Mouse (Mus musculus) embryo, embryonic 10 days (tissue): ENCODE measurements around the gene Tdgf1.
A peak's percentile ranks its signal among the peaks of the same experiment; 100 is the strongest.

Experiments used
- DNase-seq: peaks from one replicate; pipeline ENCODE4 v3.0.0-alpha.2; 2015; ENCODE audit warnings: low spot score

Tdgf1 gene

GRCm38 (mm10) chr9:110914631-110915236 lies 31.2 kb downstream of the Tdgf1 start:
- no peak for DNase-seq

- DNase-seq, result no peak
These were observed 36.5 kb downstream of the Tdgf1 start for GRCm38 (mm10) chr9:110909371-110909967.

- no peak for DNase-seq
These were observed 37.3 kb downstream of the Tdgf1 start for GRCm38 (mm10) chr9:110908631-110909016.

- no peak for DNase-seq
These were observed 37.9 kb downstream of the Tdgf1 start for GRCm38 (mm10) chr9:110907838-110908630.

GRCm38 (mm10) chr9:110907201-110907837 lies 38.6 kb downstream of the Tdgf1 start:
- no peak for DNase-seq

- DNase-seq, result no peak
These were observed 43.7 kb downstream of the Tdgf1 start for GRCm38 (mm10) chr9:110902271-110902670.

GRCm38 (mm10) chr9:110901204-110901603 lies 44.8 kb downstream of the Tdgf1 start:
- no peak for DNase-seq

GRCm38 (mm10) chr9:110899451-110900008 lies 46.4 kb downstream of the Tdgf1 start:
- no peak for DNase-seq

GRCm38 (mm10) chr9:110896595-110896994 lies 49.4 kb downstream of the Tdgf1 start:
- DNase-seq, result peak; percentile 71

- DNase-seq, result no peak
These were observed 50.0 kb downstream of the Tdgf1 start for GRCm38 (mm10) chr9:110895994-110896393.

- DNase-seq, result no peak
These were observed 50.5 kb downstream of the Tdgf1 start for GRCm38 (mm10) chr9:110895507-110895906.

GRCm38 (mm10) chr9:110893429-110893828 lies 52.5 kb downstream of the Tdgf1 start:
- no peak for DNase-seq

- DNase-seq, result no peak
These were observed 53.4 kb downstream of the Tdgf1 start for GRCm38 (mm10) chr9:110892552-110892951.

- DNase-seq, result no peak
These were observed 54.7 kb downstream of the Tdgf1 start for GRCm38 (mm10) chr9:110891077-110891828.

- peak; percentile 69 for DNase-seq
These were observed 55.8 kb downstream of the Tdgf1 start for GRCm38 (mm10) chr9:110890026-110890783.
